Mouse (Mus musculus) brain, embryonic 18.5 days (tissue): ENCODE results near the gene Lrit3.
"Not testable (repeated sequence)": the region's sequence is repeated elsewhere in the genome, so short reads cannot be mapped to it uniquely, and the experiment has no call there.

Source experiments
- DNase-seq: peaks from one replicate; pipeline ENCODE4 v3.0.0-alpha.2; 2012; ENCODE audit warnings: low read depth, low spot score

Gene Lrit3

DNA sequence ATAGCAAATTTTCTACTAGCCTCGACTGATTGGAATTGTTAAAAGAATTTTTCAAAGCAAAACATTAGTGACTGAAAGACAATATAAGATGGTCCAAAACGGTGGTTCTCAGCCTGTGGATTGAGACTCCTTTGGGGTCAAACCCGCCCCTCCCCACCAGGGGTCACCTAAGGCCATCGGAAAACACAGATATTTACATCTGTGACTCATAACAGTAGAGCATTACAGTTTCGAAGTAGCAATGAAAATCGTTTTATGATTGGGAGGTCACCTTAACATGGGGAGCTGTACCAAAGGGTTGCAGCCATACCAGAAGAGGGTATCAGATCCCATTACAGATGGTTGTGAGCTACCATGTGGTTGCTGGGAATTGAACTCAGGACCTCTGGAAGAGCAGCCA is 32.6 kb downstream of the Lrit3 start:
- DNase-seq, result no peak

- DNase-seq, result no peak
These were observed 36.6 kb downstream of the Lrit3 start for GRCm38 (mm10) chr3:129766971-129767794.

GRCm38 (mm10) chr3:129766106-129766505 is 37.7 kb downstream of the Lrit3 start:
- DNase-seq, result no peak

GRCm38 (mm10) chr3:129757599-129757998 is 46.2 kb downstream of the Lrit3 start:
- DNase-seq, result not testable (repeated sequence)

- DNase-seq, result peak; percentile 12
These were observed 48.9 kb downstream of the Lrit3 start, which contains the start of gene Egf for GRCm38 (mm10) chr3:129754650-129755604. TSS of gene Egf (minus strand) at chr3:129755316.

- no peak for DNase-seq
These were observed 59.0 kb downstream of the Lrit3 start for GRCm38 (mm10) chr3:129744803-129745202.

DNA sequence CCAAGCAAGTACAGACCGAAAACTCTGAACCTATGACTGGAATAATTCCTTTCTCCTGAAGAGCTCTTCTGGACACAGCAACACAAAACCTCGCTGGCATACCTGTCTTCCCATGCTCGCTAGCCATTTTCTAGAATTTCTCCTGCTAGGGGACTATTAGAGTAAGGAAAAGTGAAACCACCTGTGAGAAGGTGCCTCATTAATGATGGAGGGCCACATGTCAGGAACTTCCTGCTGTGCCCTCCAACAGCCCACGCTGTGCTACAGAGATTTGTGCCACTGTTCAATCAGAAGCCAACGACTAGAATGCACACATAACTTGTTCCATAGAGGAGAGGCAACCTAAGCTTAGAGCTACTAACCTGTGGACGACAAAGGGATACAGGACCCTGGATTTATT is 61.0 kb downstream of the Lrit3 start:
- DNase-seq, result no peak

- no peak for DNase-seq
These were observed 65.3 kb downstream of the Lrit3 start for GRCm38 (mm10) chr3:129738291-129739183.
